Mouse (Mus musculus): ENCODE data around the gene 1700028P14Rik.

- TF ChIP-seq GATA1 (IDR thresholded peaks at IDR 0.05; ENCODE audit: low read length) (no peak), TAL1 (IDR thresholded peaks at IDR 0.05; ENCODE audit: low read length) (no peak)
Observed at GRCm38 (mm10) chr19:23614268-23614667, 38.3 kb downstream of the 1700028P14Rik start.

Data from erythroblast, embryonic 14.5 days (primary cell).